Mouse (Mus musculus): ENCODE data around the gene Prpf38b. TPM values are rescaled to one million over a fixed set of nuclear protein-coding genes. Genes with fewer than 3 reads are reported as not detected.

Gene Prpf38b
- polyA plus RNA-seq, 1 experiment, result 198 TPM

DNA sequence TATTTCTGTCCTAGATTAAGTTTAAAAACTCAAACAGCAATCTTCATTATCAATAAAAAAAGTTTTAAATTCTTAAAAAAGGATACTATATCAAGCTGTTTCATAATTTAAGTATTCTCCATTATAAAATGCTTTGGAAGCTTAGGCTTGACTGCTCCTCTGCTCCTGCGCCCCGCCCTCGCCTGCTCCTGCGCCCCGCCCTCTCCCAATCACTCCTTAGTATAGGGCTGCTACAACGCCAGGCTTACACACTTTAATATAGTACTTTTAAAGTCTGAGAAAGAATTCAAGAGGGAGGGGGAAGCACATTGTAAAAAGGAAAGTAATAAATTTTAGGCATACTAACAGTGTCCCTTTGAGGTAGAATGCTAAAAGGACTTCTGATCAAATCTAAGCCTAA lies 8.6 kb downstream of the Prpf38b start:
- TF ChIP-seq CTCF (IDR thresholded peaks at IDR 0.05; ENCODE audit: low read depth, low read length), result no peak
- TF ChIP-seq POLR2A (IDR thresholded peaks at IDR 0.05; ENCODE audit: borderline replicate concordance, low read depth, low read length), result no peak
- no peak overlapping the region for H3K4me3 ChIP-seq (ENCODE audit: insufficient read depth, low read length)
- no peak overlapping the region for H3K27ac ChIP-seq (ENCODE audit: insufficient read depth, low read depth, low read length)
- peaks cover 35% of the 10 kb centered on the region for H3K4me1 ChIP-seq (ENCODE audit: control insufficient read depth, insufficient read depth, low read length)

DNA sequence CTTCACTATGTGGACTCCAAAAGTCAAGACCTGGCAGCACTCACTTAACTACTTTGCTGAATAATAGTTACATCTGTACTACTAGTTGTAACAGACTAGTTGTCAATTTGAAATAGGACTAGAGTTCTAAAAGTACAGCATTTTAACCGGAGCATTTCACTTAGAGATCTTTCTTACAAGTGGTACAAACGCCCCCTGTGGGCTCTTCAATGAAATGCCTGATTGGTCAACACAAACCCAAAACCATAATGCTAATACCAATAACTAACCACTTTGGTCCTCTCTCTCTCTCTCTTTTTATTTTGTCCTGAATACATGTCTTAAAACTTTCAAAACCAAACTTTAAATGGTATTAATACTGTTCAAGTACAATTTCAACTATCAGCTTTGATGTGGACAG lies 9.5 kb downstream of the Prpf38b start:
- H3K27ac ChIP-seq (ENCODE audit: insufficient read depth, low read depth, low read length), result peak overlapping the region; percentile 86

DNA sequence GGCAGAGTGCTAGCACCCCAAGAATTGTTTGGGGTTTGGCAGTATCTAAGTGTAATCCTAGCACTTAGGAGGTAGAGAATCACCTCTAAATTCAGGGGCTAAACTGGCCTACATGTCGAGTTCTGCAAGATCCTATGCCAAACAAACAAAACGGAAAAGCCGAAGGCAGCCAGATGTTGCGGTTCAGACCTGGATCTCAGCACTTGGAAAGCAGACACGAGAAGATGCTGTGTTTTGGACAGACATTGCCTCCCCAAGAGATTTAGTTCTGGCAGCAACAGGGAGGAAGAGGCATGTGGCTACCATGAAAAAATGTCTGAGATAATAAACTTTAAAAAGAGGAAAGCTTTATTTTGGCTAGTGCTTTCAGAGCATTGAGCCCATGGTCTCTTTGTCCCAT lies 10.8 kb downstream of the Prpf38b start:
- H3K27ac ChIP-seq (ENCODE audit: insufficient read depth, low read depth, low read length), result peak overlapping the region; percentile 86
- TF ChIP-seq POLR2A (IDR thresholded peaks at IDR 0.05; ENCODE audit: borderline replicate concordance, low read depth, low read length) (no peak), CTCF (IDR thresholded peaks at IDR 0.05; ENCODE audit: low read depth, low read length) (no peak)
- no peak overlapping the region for H3K4me3 ChIP-seq (ENCODE audit: insufficient read depth, low read length)
- H3K4me1 ChIP-seq (ENCODE audit: control insufficient read depth, insufficient read depth, low read length), result peaks cover 33% of the 10 kb centered on the region

More for the DNA sequence above, 9.5 kb downstream of the Prpf38b start:
- no peak overlapping the region for H3K4me3 ChIP-seq (ENCODE audit: insufficient read depth, low read length)
- TF ChIP-seq CTCF (IDR thresholded peaks at IDR 0.05; ENCODE audit: low read depth, low read length), result no peak
- no peak for TF ChIP-seq POLR2A (IDR thresholded peaks at IDR 0.05; ENCODE audit: borderline replicate concordance, low read depth, low read length)
- peaks cover 35% of the 10 kb centered on the region for H3K4me1 ChIP-seq (ENCODE audit: control insufficient read depth, insufficient read depth, low read length)

DNA sequence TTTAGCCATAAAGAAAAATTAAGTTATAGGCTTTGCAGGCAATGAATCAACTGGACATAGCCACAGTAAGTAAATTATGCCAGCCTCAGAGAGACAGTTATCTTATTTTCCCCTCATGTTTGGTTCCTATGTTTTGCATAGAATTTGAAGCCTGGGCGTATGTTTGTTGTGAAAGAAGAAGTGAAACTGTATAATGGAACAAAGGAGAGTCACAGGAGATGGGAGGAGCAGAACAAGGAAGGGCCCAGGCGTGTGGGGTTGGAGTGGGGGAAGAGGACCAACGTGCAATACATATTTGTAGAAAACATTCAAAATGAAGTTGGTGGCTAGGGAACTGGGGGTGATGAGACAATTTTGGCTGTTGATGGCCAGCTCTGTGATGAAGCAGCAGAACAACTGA lies 11.4 kb downstream of the Prpf38b start:
- Histone ChIP-seq H3K4me3 (ENCODE audit: insufficient read depth, low read length) (no peak overlapping the region), H3K27ac (ENCODE audit: insufficient read depth, low read depth, low read length) (peak overlapping the region; percentile 92), H3K4me1 (ENCODE audit: control insufficient read depth, insufficient read depth, low read length) (peaks cover 36% of the 10 kb centered on the region)
- no peak for TF ChIP-seq POLR2A (IDR thresholded peaks at IDR 0.05; ENCODE audit: borderline replicate concordance, low read depth, low read length)
- TF ChIP-seq CTCF (IDR thresholded peaks at IDR 0.05; ENCODE audit: low read depth, low read length), result no peak

DNA sequence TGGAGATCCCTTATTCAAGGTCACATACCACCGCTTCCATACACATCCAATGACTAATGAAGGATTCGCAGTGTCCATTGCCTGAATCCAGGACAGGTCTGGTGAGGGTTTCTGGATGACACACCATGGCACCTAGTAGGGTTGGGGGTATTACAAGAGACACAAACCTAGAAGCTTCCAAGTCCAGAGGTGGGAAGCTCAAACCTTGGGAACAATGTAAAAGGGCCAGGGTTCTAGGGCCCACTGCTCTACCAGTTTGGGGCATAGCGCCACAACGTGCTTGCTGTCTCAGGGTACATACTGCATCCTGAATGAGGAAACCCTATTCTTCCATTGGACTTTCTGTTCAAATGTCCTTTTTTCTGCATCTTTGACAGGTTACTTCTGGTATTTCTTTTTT lies 12.9 kb downstream of the Prpf38b start:
- TF ChIP-seq CTCF (IDR thresholded peaks at IDR 0.05; ENCODE audit: low read depth, low read length), result no peak
- TF ChIP-seq POLR2A (IDR thresholded peaks at IDR 0.05; ENCODE audit: borderline replicate concordance, low read depth, low read length), result no peak
- peaks cover 30% of the 10 kb centered on the region for H3K4me1 ChIP-seq (ENCODE audit: control insufficient read depth, insufficient read depth, low read length)
- H3K27ac ChIP-seq (ENCODE audit: insufficient read depth, low read depth, low read length), result 0 out of 2 replicates have a peak overlapping the region, but pooled peaks have one; percentile 15
- H3K4me3 ChIP-seq (ENCODE audit: insufficient read depth, low read length), result no peak overlapping the region

DNA sequence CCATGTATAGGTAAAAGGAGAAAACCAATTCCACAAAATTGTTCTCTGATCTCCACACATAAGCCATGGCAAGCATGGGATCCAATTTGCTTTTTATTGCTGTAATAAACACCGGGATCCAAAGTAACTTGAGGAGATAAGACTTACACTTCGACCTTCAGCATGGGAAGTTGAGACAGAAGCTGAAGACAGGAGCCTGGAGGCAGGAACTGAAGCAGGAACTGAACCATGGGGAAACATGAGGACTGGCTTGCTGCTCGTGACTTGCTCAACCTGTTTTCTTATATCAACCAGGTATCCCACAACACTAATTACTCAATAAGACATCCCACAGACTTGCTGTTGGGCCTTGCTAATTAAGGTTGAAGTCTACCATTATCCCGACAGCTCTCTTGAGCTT lies 18.6 kb downstream of the Prpf38b start:
- no peak overlapping the region for H3K27ac ChIP-seq (ENCODE audit: insufficient read depth, low read depth, low read length)
- H3K4me1 ChIP-seq (ENCODE audit: control insufficient read depth, insufficient read depth, low read length), result peaks cover 3% of the 10 kb centered on the region
- TF ChIP-seq POLR2A (IDR thresholded peaks at IDR 0.05; ENCODE audit: borderline replicate concordance, low read depth, low read length), result no peak
- TF ChIP-seq CTCF (IDR thresholded peaks at IDR 0.05; ENCODE audit: low read depth, low read length), result no peak
- no peak overlapping the region for H3K4me3 ChIP-seq (ENCODE audit: insufficient read depth, low read length)

DNA sequence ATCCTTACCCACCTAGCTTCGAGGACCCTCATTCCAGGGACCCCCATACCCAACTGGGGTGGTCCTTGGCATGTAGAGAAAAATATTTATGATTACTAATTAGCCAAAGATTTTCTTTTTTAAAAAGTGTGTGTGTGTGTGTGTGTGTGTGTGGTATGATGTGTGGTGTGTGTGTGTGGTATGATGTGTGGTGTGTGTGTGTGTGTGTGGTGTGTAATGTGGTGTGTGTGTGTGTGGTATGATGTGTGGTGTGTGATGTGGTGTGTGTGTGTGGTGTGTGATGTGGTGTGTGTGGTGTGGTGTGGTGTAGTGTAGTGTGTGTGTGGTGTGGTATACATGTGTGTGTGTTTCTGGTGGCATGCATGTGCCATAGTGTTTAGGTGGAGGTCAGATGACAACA lies 19.4 kb downstream of the Prpf38b start:
- Histone ChIP-seq H3K4me3 (ENCODE audit: insufficient read depth, low read length) (no peak overlapping the region), H3K27ac (ENCODE audit: insufficient read depth, low read depth, low read length) (no peak overlapping the region), H3K4me1 (ENCODE audit: control insufficient read depth, insufficient read depth, low read length) (peaks cover 3% of the 10 kb centered on the region)
- no peak for TF ChIP-seq POLR2A (IDR thresholded peaks at IDR 0.05; ENCODE audit: borderline replicate concordance, low read depth, low read length)
- no peak for TF ChIP-seq CTCF (IDR thresholded peaks at IDR 0.05; ENCODE audit: low read depth, low read length)

DNA sequence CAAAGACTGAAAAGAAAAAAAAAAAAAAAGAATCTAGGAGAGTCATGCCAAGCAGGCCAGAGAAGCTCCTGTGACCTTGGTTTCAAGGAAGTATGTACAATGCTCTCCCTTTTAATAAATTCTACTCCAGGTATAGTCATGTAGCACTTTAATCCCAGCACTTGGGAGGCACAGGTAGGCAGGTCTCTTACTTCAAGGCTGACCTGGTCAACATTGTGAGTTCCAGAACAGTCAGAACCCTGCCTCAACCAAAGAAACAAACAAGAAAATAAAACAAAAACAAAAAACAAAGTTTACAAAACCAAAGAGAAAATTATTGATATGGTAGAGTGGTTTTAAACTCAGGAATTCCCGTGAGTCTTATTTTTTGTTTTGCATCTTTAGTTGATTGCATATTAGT lies 21.6 kb downstream of the Prpf38b start, which contains the start of gene Fndc7:
Gene Fndc7, minus strand, starts transcription at position 101 of the 400 bp plus-strand sequence.
- Histone ChIP-seq H3K4me3 (ENCODE audit: insufficient read depth, low read length) (no peak within 1 kb of the TSS), H3K27ac (ENCODE audit: insufficient read depth, low read depth, low read length) (no peak within 1 kb of the TSS), H3K4me1 (ENCODE audit: control insufficient read depth, insufficient read depth, low read length) (peaks cover 19% of the 10 kb centered on the region)
- TF ChIP-seq CTCF (IDR thresholded peaks at IDR 0.05; ENCODE audit: low read depth, low read length), result no peak
- TF ChIP-seq POLR2A (IDR thresholded peaks at IDR 0.05; ENCODE audit: borderline replicate concordance, low read depth, low read length), result no peak

DNA sequence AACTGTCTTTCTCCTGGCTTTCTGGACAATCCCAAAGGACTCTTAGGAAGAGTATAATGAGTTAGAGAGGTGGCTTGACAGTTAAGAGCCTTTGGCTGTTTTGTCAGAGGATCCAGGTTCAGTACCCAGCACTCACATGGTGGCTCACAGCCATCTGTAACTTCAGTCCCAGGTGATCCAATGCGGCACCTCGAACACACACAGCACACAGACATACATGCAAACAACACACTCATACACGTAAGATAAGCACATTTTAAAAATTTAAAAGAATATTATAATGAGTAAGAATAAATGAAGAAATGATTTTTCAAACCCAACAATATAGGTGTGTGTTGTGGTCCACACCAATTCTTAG lies 23.9 kb downstream of the Prpf38b start:
- peaks cover 38% of the 10 kb centered on the region for H3K4me1 ChIP-seq (ENCODE audit: control insufficient read depth, insufficient read depth, low read length)
- no peak for TF ChIP-seq CTCF (IDR thresholded peaks at IDR 0.05; ENCODE audit: low read depth, low read length)
- no peak for TF ChIP-seq POLR2A (IDR thresholded peaks at IDR 0.05; ENCODE audit: borderline replicate concordance, low read depth, low read length)
- no peak overlapping the region for H3K4me3 ChIP-seq (ENCODE audit: insufficient read depth, low read length)
- H3K27ac ChIP-seq (ENCODE audit: insufficient read depth, low read depth, low read length), result no peak overlapping the region

DNA sequence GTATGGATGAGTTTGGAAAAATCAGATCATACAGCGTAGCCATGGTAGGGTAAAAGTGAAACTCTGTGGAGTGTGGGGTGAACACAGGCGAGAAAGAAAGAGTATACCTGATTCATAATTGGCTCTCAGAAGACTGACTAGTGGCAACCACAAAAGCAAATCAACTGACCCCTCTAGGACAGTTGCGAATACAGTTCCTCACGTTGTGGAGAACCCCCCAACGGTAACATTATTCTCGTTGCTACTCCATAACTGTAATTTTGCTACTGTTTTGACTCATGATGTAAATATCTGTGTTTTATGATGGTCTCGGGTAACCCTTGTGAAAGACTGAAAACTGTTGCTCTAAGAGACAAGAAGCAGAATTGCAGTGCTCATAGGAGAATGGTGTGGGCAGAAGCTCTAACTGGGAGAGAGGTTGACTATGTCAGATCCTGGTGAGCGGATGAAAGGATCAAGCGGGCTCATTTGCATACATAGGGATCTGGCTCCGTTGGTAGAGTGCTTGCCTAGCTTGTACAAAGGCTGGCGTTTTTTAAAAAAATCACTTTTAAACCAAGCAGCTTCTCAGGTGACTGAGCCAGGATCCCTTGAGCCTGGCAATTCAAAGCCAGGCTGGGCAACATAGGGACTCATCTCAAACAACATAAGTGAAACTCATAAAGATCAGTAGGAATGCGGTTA lies 24.5 kb downstream of the Prpf38b start:
- TF ChIP-seq POLR2A (IDR thresholded peaks at IDR 0.05; ENCODE audit: borderline replicate concordance, low read depth, low read length), result no peak
- TF ChIP-seq CTCF (IDR thresholded peaks at IDR 0.05; ENCODE audit: low read depth, low read length), result no peak
- no peak overlapping the region for H3K4me3 ChIP-seq (ENCODE audit: insufficient read depth, low read length)
- no peak overlapping the region for H3K27ac ChIP-seq (ENCODE audit: insufficient read depth, low read depth, low read length)
- H3K4me1 ChIP-seq (ENCODE audit: control insufficient read depth, insufficient read depth, low read length), result peaks cover 38% of the 10 kb centered on the region

All from bone marrow macrophage, adult 2 months (primary cell).